Mouse (Mus musculus) neutrophil, adult 65 days (primary cell): Measurements from ENCODE around the gene Sec24b. TPM values are rescaled to one million over a fixed set of nuclear protein-coding genes. Genes with fewer than 3 reads are reported as not detected.

Source experiments
- total RNA-seq: library from RNA; stranded (reverse); gene quantifications from 2 replicates; pipeline ENCODE4 v1.2.4, GENCODE M21; 2023

The Sec24b gene
- total RNA-seq: 64.8 and 99.7 TPM in 2 replicates

GRCm38 (mm10) chr3:130061281-130061680 lies at the start of gene Sec24b:
Gene Sec24b (minus strand): TSS chr3:130061553.

GRCm38 (mm10) chr3:129969432-129970395 lies 91.6 kb downstream of the Sec24b start, which contains the start of gene Mcub:
Gene Mcub (minus strand): TSS chr3:129970206.

Other genes with a start within 250 kb of the Sec24b start
- gene Rrh, start 239.0 kb downstream of the Sec24b start, total RNA-seq: 0.25 and 0.34 TPM in 2 replicates
- gene Gar1, start 230.2 kb downstream of the Sec24b start, total RNA-seq: 19.5 and 20.3 TPM in 2 replicates
- gene Cfi, start 225.7 kb downstream of the Sec24b start, total RNA-seq: not detected in 2 replicates
- 2.8 and 3.7 TPM in 2 replicates for gene Pla2g12a, start 182.9 kb downstream of the Sec24b start, total RNA-seq
- gene Casp6, start 160.1 kb downstream of the Sec24b start, total RNA-seq: 10.8 and 11.3 TPM in 2 replicates
- gene Mcub, start 91.3 kb downstream of the Sec24b start, total RNA-seq: 21.3 and 21.9 TPM in 2 replicates
- 0.16 TPM in 1 of 2 replicates, not detected in the other for gene Col25a1, start 69.9 kb upstream of the Sec24b start, total RNA-seq